Mouse (Mus musculus) liver, embryonic 16.5 days (tissue): Measurements from ENCODE around the gene Psg19. TPM values are rescaled to one million over a fixed set of nuclear protein-coding genes. Genes with fewer than 3 reads are reported as not detected.

Experiments
- ATAC-seq: fragments of 200-750 bp; cut with Nextera tagmentation; 2 replicates; pipeline ENCODE4 v1.8.0; 2017; ENCODE audit warnings: low read depth, mild to moderate bottlenecking, moderate number of reproducible peaks, moderate library complexity
- H3K27ac ChIP-seq: fragments of 300-500 bp; sonication (generic); 2 replicates; pipeline ENCODE4 v1.5.1; 2014; ENCODE audit warnings: mild to moderate bottlenecking, low read length
- H3K27me3 ChIP-seq: fragments of 300-500 bp; sonication (generic); 2 replicates; pipeline ENCODE4 v1.6.1; 2014; ENCODE audit warnings: low read depth, low read length, mixed read lengths; ENCODE audit not compliant: control insufficient read depth, insufficient read depth
- H3K36me3 ChIP-seq: fragments of 300-500 bp; sonication (generic); 2 replicates; pipeline ENCODE4 v1.6.1; 2014; ENCODE audit warnings: mild to moderate bottlenecking; ENCODE audit not compliant: control insufficient read depth, insufficient read depth
- H3K4me1 ChIP-seq: fragments of 300-500 bp; sonication (generic); 2 replicates; pipeline ENCODE4 v1.6.1; 2014; ENCODE audit warnings: low read depth, low read length, mixed read lengths; ENCODE audit not compliant: control insufficient read depth
- H3K4me2 ChIP-seq: fragments of 300-500 bp; sonication (generic); 2 replicates; pipeline ENCODE4 v1.6.1; 2014; ENCODE audit warnings: low read depth, low read length, mixed read lengths
- H3K4me3 ChIP-seq: fragments of 300-500 bp; sonication (generic); 2 replicates; pipeline ENCODE4 v1.5.1; 2014; ENCODE audit warnings: low read depth, mild to moderate bottlenecking, low read length
- H3K9ac ChIP-seq: fragments of 300-500 bp; sonication (generic); 2 replicates; pipeline ENCODE4 v1.6.1; 2014; ENCODE audit warnings: low read depth, low read length
- H3K9me3 ChIP-seq: fragments of 300-500 bp; sonication (generic); replicated peaks from 2 replicates; pipeline ENCODE4 v1.6.1; 2016; ENCODE audit warnings: low read length; ENCODE audit not compliant: control insufficient read depth
- WGBS: fragments of 180-500 bp; shearing (Covaris S2); extraction: QIAGEN DNeasy Blood & Tissue Kit; methylation state at CpG from one replicate; pipeline ENCODE4 v1.1.7; 2014; ENCODE audit not compliant: insufficient replicate concordance; 5-methylcytosine and 5-hydroxymethylcytosine counted together
- polyA plus RNA-seq: library from polyadenylated mRNA; unstranded; fragments of >200 nt; fragmentation: Nextera tagmentation; extraction: Ambion mirVana; gene quantifications from 2 replicates; pipeline ENCODE4 v1.2.1, GENCODE M21; 2015

Psg19 gene
- not detected in 2 replicates for polyA plus RNA-seq

- no peak for ATAC-seq
- no peaks in the 10 kb centered on the region for H3K27me3 ChIP-seq
- no peaks in the 10 kb centered on the region for H3K4me1 ChIP-seq
- H3K36me3 ChIP-seq: no peaks in the 10 kb centered on the region
- H3K4me2 ChIP-seq: no peak within 1 kb of the TSS
- H3K9ac ChIP-seq: no peak within 1 kb of the TSS
- H3K4me3 ChIP-seq: no peak within 1 kb of the TSS
- H3K27ac ChIP-seq: no peak within 1 kb of the TSS
- no peaks in the 10 kb centered on the region for H3K9me3 ChIP-seq
- WGBS: 55% methylated on average over 1 of the region's 1 CpGs
Observed at GRCm38 (mm10) chr7:18798420-18798819, at the start of gene Psg19. Psg19 (minus strand) TSS chr7:18798520.

DNA sequence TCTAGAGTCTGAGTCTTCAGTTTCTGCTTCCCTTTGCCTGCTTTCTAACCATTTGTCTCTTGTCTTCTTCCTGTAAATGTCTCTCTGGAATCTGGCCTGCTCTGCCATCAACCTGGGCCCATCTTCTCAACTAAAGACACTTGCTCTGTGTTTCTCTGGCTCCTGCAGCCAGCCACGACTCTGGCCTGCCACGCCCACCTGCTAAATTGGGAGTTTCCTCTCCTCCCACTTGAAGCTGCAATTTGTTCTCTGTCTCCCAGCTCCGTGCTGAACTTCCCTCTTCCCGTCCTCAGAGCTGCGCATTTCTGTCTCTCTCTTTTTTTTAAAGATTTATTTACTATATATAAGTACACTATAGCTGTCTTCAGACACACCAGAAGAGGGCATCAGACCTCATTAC lies 46.5 kb upstream of the Psg19 start:
- no peaks in the 10 kb centered on the region for H3K27me3 ChIP-seq
- H3K4me1 ChIP-seq: no peaks in the 10 kb centered on the region
- WGBS: 18% methylated on average over 5 of the region's 5 CpGs
- no peak overlapping the region for H3K4me2 ChIP-seq
- no peak overlapping the region for H3K27ac ChIP-seq
- no peaks in the 10 kb centered on the region for H3K36me3 ChIP-seq
- no peak for ATAC-seq
- no peak overlapping the region for H3K4me3 ChIP-seq
- H3K9me3 ChIP-seq: no peaks in the 10 kb centered on the region
- no peak overlapping the region for H3K9ac ChIP-seq

GRCm38 (mm10) chr7:18841174-18841567 lies 42.9 kb upstream of the Psg19 start:
- Histone ChIP-seq H3K9ac (no peak overlapping the region), H3K36me3 (no peaks in the 10 kb centered on the region), H3K4me1 (no peaks in the 10 kb centered on the region), H3K4me3 (no peak overlapping the region), H3K27me3 (no peaks in the 10 kb centered on the region), H3K9me3 (no peaks in the 10 kb centered on the region), H3K27ac (no peak overlapping the region), H3K4me2 (peak overlapping the region; percentile 46)
- 57% methylated on average over 1 of the region's 1 CpGs for WGBS
- ATAC-seq: no peak

DNA sequence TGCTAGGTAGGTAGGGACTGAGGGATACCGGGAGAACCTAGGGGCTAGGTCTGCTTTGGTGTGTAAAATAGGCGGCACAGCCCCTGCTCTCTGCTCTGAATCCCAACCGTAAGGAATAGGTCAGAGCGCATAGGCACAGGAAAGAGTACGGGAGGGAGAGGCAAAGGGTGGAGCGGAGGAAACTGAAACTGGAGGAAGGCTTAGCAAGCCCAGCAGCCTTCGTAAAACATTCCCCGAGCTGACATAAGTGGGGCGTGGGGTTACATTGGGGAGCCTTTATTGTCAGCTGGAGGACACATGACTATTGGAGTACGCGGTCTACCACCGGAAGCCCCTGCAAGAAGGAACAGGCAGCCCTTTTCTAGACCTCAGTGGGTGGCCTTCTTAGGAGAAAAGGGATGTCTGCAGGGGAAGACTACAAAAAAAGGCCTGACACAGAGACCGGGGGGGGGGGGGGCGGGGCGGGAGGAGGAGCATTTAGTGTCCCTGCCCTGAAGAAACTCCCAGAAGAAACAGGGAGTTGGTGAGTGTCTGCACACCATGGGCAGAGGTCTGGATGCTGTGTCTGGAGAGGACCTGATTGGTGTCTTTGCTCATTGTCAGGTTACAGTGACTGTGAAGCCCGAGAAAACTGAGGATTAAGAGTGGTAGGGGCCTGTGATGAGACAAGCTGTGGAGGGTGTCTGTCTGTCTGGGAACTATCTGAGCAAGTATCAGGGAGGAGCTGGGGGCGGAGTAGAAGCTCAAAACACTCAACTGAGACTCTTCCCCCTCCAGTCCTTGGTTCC lies 42.3 kb upstream of the Psg19 start:
- WGBS: 5% methylated on average over 13 of the region's 17 CpGs
- H3K4me3 ChIP-seq: peak overlapping the region; percentile 36
- no peaks in the 10 kb centered on the region for H3K27me3 ChIP-seq
- peak overlapping the region; percentile 46 for H3K4me2 ChIP-seq
- peak; percentile 54 for ATAC-seq
- no peaks in the 10 kb centered on the region for H3K9me3 ChIP-seq
- H3K4me1 ChIP-seq: no peaks in the 10 kb centered on the region
- H3K27ac ChIP-seq: peak overlapping the region; percentile 33; the same call in 1 of the 2 replicates
- no peaks in the 10 kb centered on the region for H3K36me3 ChIP-seq
- H3K9ac ChIP-seq: 0 out of 2 replicates have a peak overlapping the region, but pooled peaks have one; percentile 16

DNA sequence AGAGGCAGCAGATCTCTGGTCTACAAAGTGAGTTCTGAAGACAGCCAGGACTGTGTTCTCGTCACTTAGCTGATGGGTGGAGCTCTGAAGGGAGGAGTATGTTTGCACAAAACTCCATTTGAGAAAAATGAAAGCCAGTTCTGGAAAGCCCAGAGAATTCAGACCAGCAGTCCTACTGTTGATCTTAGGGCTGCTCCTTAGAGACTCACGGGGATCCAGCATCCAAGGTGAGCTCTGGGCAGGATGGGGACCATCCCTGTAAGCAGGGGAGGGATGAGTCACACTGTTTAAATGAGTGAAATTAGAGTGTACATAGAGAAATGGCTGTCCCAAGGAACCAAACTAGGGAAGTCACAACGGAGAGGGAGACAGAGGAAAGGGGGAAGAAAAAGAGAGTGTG lies 41.5 kb upstream of the Psg19 start, which contains the start of gene Mill2:
TSS of gene Mill2 (plus strand) at position 102 of the 400 bp plus-strand sequence.
- peak within 1 kb of the TSS; percentile 33; the same call in 1 of the 2 replicates for H3K27ac ChIP-seq
- H3K9me3 ChIP-seq: no peaks in the 10 kb centered on the region
- H3K9ac ChIP-seq: 0 out of 2 replicates have a peak within 1 kb of the TSS, but pooled peaks have one; percentile 16
- H3K4me2 ChIP-seq: peak within 1 kb of the TSS; percentile 46
- ATAC-seq: no peak
- 10% methylated on average over 3 of the region's 3 CpGs for WGBS
- H3K4me1 ChIP-seq: no peaks in the 10 kb centered on the region
- no peaks in the 10 kb centered on the region for H3K27me3 ChIP-seq
- H3K4me3 ChIP-seq: peak within 1 kb of the TSS; percentile 36
- H3K36me3 ChIP-seq: no peaks in the 10 kb centered on the region

DNA sequence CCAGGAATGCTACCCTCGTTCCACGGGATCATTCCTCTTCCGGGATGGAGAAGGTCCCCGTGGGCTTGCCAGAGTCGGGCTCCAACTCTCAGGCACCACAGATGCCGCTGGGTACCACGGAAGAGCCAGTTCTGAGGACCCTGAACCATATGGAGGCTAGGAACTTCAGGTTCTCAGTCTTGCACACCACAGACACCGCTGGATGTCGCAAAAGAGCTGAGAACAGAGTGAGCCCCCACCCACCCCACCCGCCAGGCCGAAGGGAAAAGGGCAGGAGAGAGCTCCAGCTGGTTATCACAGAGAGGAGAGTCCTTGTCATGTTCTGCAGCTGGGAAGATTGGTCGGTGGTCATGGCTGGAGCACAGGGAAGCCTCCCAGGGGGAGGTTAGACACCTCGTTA lies 34.0 kb upstream of the Psg19 start:
- no peak for ATAC-seq
- Histone ChIP-seq H3K36me3 (no peaks in the 10 kb centered on the region), H3K27ac (no peak overlapping the region), H3K27me3 (no peaks in the 10 kb centered on the region), H3K4me1 (no peaks in the 10 kb centered on the region), H3K9me3 (no peaks in the 10 kb centered on the region), H3K4me2 (no peak overlapping the region), H3K4me3 (no peak overlapping the region), H3K9ac (no peak overlapping the region)
- WGBS: 35% methylated on average over 13 of the region's 13 CpGs

DNA sequence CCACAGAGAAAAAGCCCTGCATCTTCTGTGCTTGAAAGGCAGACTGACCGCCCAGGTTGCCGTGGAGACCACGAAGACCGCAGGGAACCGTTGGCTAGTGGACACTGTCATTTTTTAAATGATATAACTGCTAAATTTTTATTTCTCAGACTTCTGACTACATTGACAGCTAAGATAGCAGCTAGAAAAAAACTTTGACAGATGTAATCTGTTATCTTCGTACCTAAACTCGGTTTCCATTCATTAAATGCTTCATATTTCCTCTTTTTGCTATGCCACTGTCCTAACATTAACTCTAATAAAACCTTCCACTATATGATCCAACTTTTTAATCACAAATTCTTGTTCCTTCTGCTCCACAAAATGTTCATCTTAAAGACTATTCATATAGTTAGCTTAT lies 31.2 kb upstream of the Psg19 start:
- ATAC-seq: no peak
- H3K27me3 ChIP-seq: no peaks in the 10 kb centered on the region
- no peaks in the 10 kb centered on the region for H3K36me3 ChIP-seq
- no peaks in the 10 kb centered on the region for H3K4me1 ChIP-seq
- no peak overlapping the region for H3K9ac ChIP-seq
- 70% methylated on average over 7 of the region's 7 CpGs for WGBS
- H3K4me3 ChIP-seq: no peak overlapping the region
- H3K27ac ChIP-seq: no peak overlapping the region
- no peak overlapping the region for H3K4me2 ChIP-seq
- H3K9me3 ChIP-seq: no peaks in the 10 kb centered on the region

- WGBS: 56% methylated on average over 9 of the region's 9 CpGs
- no peaks in the 10 kb centered on the region for H3K27me3 ChIP-seq
- H3K4me1 ChIP-seq: no peaks in the 10 kb centered on the region
Observed at GRCm38 (mm10) chr7:18828592-18828991, 30.3 kb upstream of the Psg19 start.

DNA sequence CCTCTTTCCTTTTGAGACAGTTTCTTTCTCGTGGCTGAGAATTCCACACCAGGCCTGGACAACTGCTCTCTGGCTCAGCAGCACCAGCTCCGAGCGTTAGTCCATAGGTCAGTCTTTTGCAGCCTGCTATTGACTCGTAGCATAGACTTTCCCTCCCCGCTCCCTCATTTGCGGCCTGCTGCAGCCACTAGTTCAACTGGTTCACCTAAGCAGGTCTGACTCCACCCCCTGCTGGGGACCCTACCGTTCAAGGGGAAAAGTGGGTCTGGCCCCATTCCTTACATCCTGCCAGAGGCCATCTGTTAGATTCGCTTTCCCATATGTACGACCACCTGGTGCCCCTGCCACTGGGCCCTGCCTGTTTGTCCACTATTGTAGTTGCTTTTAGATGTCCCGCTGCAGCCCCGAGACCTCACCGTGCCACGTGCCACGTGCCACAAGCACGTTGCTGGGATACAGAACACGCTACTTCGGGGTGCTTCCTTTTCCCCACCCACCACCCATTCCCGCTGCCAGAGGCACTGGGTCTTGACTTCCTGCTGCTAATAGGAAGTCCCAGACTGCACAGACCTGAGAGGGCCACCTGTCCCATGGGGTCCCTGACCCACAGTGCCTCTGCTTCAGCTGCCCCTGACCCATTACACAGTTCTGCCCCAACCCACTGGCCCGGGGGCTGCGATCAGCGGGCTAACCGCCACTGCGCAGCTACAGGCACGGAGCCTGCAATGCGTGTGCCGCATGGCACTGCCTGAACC lies 29.6 kb upstream of the Psg19 start:
- Histone ChIP-seq H3K4me1 (no peaks in the 10 kb centered on the region), H3K27me3 (no peaks in the 10 kb centered on the region), H3K4me3 (no peak overlapping the region), H3K27ac (no peak overlapping the region), H3K4me2 (no peak overlapping the region), H3K9me3 (no peaks in the 10 kb centered on the region), H3K9ac (no peak overlapping the region), H3K36me3 (no peaks in the 10 kb centered on the region)
- ATAC-seq: no peak
- WGBS: 60% methylated on average over 26 of the region's 26 CpGs

More at GRCm38 (mm10) chr7:18828592-18828991, 30.3 kb upstream of the Psg19 start:
- no peak overlapping the region for H3K9ac ChIP-seq
- no peaks in the 10 kb centered on the region for H3K36me3 ChIP-seq
- ATAC-seq: no peak
- no peaks in the 10 kb centered on the region for H3K9me3 ChIP-seq
- H3K4me2 ChIP-seq: no peak overlapping the region
- H3K27ac ChIP-seq: no peak overlapping the region
- H3K4me3 ChIP-seq: no peak overlapping the region
